Mouse (Mus musculus) stomach, postnatal 0 days (tissue): Measurements from ENCODE around the gene Thsd4.

Experiments used
- CTCF ChIP-seq: IDR thresholded peaks from 2 replicates; pipeline ENCODE4 v1.5.1; 2016; ENCODE audit warnings: antibody characterized with exemption, low read depth, mild to moderate bottlenecking, moderate library complexity
- EP300 ChIP-seq: optimal IDR thresholded peaks from 2 replicates; pipeline ENCODE3; 2016; ENCODE audit warnings: antibody characterized with exemption

DNA sequence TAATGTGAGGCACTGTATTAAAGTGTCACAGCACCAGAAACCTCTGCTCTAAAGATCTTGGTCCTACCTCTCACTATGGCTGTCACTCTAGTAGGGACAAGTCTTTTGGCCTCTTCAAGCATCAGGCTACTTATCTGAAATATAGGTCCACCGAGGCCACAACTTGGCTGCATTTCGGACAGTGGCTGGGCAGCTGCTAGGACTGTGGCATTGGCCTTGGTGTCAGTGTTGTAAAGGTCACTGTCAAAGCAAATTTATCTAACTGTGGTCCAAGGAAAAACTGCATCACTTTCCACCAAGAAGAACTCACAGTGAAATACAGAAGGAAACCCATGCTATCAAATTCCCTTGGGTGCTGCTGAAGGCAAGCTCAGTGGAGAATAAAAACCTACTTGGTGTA lies 197.1 kb downstream of the Thsd4 start:
- no peak for TF ChIP-seq EP300
- TF ChIP-seq CTCF, result no peak
